Mouse (Mus musculus) retina, adult 2 months (tissue): ENCODE results near the gene Slc39a5.

Source experiments
- DNase-seq: peaks from one replicate; pipeline ENCODE4 v3.0.0-alpha.2; 2012; ENCODE audit warnings: low read depth, low spot score

Slc39a5 gene

GRCm38 (mm10) chr10:128401056-128401455 lies at the start of gene Slc39a5:
Gene Slc39a5 (minus strand): TSS chr10:128401229.
- DNase-seq, result no peak

- DNase-seq, result no peak
These were observed 44.4 kb upstream of the Slc39a5 start for GRCm38 (mm10) chr10:128445407-128445806.

- no peak for DNase-seq
These were observed 43.3 kb upstream of the Slc39a5 start for GRCm38 (mm10) chr10:128444354-128444753.

- no peak for DNase-seq
These were observed 41.7 kb upstream of the Slc39a5 start for GRCm38 (mm10) chr10:128442718-128443117.

GRCm38 (mm10) chr10:128441324-128442119 lies 40.5 kb upstream of the Slc39a5 start:
- no peak for DNase-seq

GRCm38 (mm10) chr10:128440407-128440806 lies 39.4 kb upstream of the Slc39a5 start:
- no peak for DNase-seq

- DNase-seq, result no peak
These were observed 37.7 kb upstream of the Slc39a5 start for GRCm38 (mm10) chr10:128438675-128439279.

- no peak for DNase-seq
These were observed 35.3 kb upstream of the Slc39a5 start for GRCm38 (mm10) chr10:128436376-128436775.

GRCm38 (mm10) chr10:128435873-128436272 lies 34.8 kb upstream of the Slc39a5 start:
- no peak for DNase-seq

- no peak for DNase-seq
These were observed 34.3 kb upstream of the Slc39a5 start for GRCm38 (mm10) chr10:128435186-128435823.

- no peak for DNase-seq
These were observed 33.7 kb upstream of the Slc39a5 start for GRCm38 (mm10) chr10:128434681-128435080.

GRCm38 (mm10) chr10:128433417-128433816 lies 32.4 kb upstream of the Slc39a5 start:
- no peak for DNase-seq

GRCm38 (mm10) chr10:128429454-128429853 lies 28.4 kb upstream of the Slc39a5 start:
- no peak for DNase-seq

- no peak for DNase-seq
These were observed 28.0 kb upstream of the Slc39a5 start for GRCm38 (mm10) chr10:128429052-128429451.

- no peak for DNase-seq
These were observed 24.2 kb upstream of the Slc39a5 start for GRCm38 (mm10) chr10:128425260-128425659.

GRCm38 (mm10) chr10:128424604-128425003 lies 23.6 kb upstream of the Slc39a5 start:
- no peak for DNase-seq

GRCm38 (mm10) chr10:128422426-128422825 lies 21.4 kb upstream of the Slc39a5 start:
- DNase-seq, result no peak

GRCm38 (mm10) chr10:128414848-128415247 lies 13.8 kb upstream of the Slc39a5 start:
- no peak for DNase-seq

- DNase-seq, result no peak
These were observed 12.0 kb upstream of the Slc39a5 start for GRCm38 (mm10) chr10:128413076-128413475.

GRCm38 (mm10) chr10:128412558-128412957 lies 11.5 kb upstream of the Slc39a5 start:
- no peak for DNase-seq

GRCm38 (mm10) chr10:128412055-128412381 lies 11.0 kb upstream of the Slc39a5 start:
- no peak for DNase-seq

- DNase-seq, result peak; percentile 82
These were observed 10.4 kb upstream of the Slc39a5 start, which contains the start of the genes Nabp2 and Rnf41 for GRCm38 (mm10) chr10:128411211-128412054. Gene Nabp2 (minus strand): TSS chr10:128411492. Gene Rnf41 (plus strand): TSS chr10:128411657.
